Mouse (Mus musculus) hindbrain, embryonic 15.5 days (tissue): ENCODE data around the gene Mrpl4. TPM values are rescaled to one million over a fixed set of nuclear protein-coding genes. Genes with fewer than 3 reads are reported as not detected.
"Not testable (repeated sequence)": the region's sequence is repeated elsewhere in the genome, so short reads cannot be mapped to it uniquely, and the experiment has no call there.

Source experiments
- ATAC-seq: fragments of 200-750 bp; cut with Nextera tagmentation; 2 replicates; pipeline ENCODE4 v1.8.0; 2017; ENCODE audit warnings: low read depth, moderate number of reproducible peaks, moderate TSS enrichment; ENCODE audit not compliant: low FRiP score
- H3K27ac ChIP-seq: fragments of 300-500 bp; sonication (generic); replicated peaks from 2 replicates; pipeline ENCODE4 v1.5.1; 2015; ENCODE audit warnings: mild to moderate bottlenecking, inconsistent platforms
- H3K27me3 ChIP-seq: fragments of 300-500 bp; sonication (generic); 2 replicates; pipeline ENCODE4 v1.6.1; 2015; ENCODE audit warnings: control low read depth, inconsistent platforms
- H3K36me3 ChIP-seq: fragments of 300-500 bp; sonication (generic); 2 replicates; pipeline ENCODE4 v1.6.1; 2015; ENCODE audit warnings: control low read depth, inconsistent platforms
- H3K4me1 ChIP-seq: fragments of 300-500 bp; sonication (generic); replicated peaks from 2 replicates; pipeline ENCODE4 v1.6.1; 2015; ENCODE audit warnings: control low read depth, inconsistent platforms
- H3K4me2 ChIP-seq: fragments of 300-500 bp; sonication (generic); 2 replicates; pipeline ENCODE4 v1.6.1; 2015; ENCODE audit warnings: moderate library complexity, mild to moderate bottlenecking, inconsistent platforms
- H3K4me3 ChIP-seq: fragments of 300-500 bp; sonication (generic); 2 replicates; pipeline ENCODE4 v1.5.1; 2015; ENCODE audit warnings: mild to moderate bottlenecking, inconsistent platforms
- H3K9ac ChIP-seq: fragments of 300-500 bp; sonication (generic); 2 replicates; pipeline ENCODE4 v1.6.1; 2015; ENCODE audit warnings: inconsistent platforms
- H3K9me3 ChIP-seq: fragments of 300-500 bp; sonication (generic); 2 replicates; pipeline ENCODE4 v1.6.1; 2016; ENCODE audit warnings: control low read depth, inconsistent platforms
- WGBS: fragments of 180-500 bp; shearing (Covaris S2); methylation state at CpG from one replicate; pipeline ENCODE4 v1.1.7; 2015; 5-methylcytosine and 5-hydroxymethylcytosine counted together
- microRNA counts: library from miRNA; unstranded; fragments of <30 nt; microRNA quantifications from one replicate; lab custom pipeline; 2016
- microRNA-seq: library from miRNA; unstranded; fragments of <30 nt; microRNA quantifications from one replicate; pipeline ENCODE4, GENCODE M21; 2016
- polyA plus RNA-seq: library from polyadenylated mRNA; unstranded; fragments of >200 nt; fragmentation: Nextera tagmentation; extraction: Ambion mirVana; gene quantifications from 2 replicates; pipeline ENCODE4 v1.2.1, GENCODE M21; 2015

The Mrpl4 gene
- polyA plus RNA-seq, 1 experiment from 2014 or later: 114 TPM

DNA sequence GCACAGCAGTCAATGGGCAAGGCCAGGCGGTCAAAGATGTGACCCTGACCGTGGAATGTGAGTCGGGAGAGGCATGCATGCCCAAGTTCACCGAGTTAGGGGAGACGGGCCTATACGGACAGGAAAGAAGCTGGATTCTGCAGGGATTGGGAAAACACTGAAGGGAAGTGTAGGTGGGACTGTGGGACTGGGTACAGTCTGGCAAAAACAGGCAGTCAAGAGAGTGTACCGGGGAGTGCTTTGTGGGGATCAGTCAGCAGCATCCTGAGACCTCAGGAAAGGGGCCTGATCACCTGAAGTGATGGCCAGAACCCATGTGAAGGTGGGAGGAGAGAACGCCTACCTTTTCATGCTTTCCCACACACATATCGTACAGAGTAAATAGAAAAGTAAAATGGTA, 33.0 kb downstream of the Mrpl4 start:
- Histone ChIP-seq H3K4me3 (peak overlapping the region; percentile 52), H3K36me3 (no peaks in the 10 kb centered on the region), H3K27me3 (peaks cover 84% of the 10 kb centered on the region), H3K9me3 (no peaks in the 10 kb centered on the region), H3K4me1 (peaks cover 72% of the 10 kb centered on the region), H3K27ac (no peak overlapping the region), H3K4me2 (peak overlapping the region; percentile 87), H3K9ac (no peak overlapping the region)
- ATAC-seq: no peak
- 20% methylated on average over 9 of the region's 9 CpGs for WGBS

DNA sequence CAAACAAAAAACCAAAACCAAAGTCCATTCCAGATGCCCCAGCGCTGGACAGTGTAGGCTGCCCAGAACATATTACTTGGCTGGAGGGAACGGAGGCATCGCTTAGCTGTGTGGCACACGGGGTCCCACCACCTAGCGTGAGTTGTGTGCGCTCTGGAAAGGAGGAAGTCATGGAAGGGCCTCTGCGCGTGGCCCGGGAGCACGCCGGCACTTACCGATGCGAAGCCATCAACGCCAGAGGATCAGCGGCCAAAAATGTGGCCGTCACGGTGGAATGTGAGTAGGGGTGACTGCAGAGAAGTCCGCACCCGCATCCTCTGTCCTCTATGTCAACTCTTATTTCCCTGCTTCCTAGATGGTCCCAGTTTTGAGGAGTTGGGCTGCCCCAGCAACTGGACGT, 33.6 kb downstream of the Mrpl4 start:
- Histone ChIP-seq H3K36me3 (no peaks in the 10 kb centered on the region), H3K27me3 (peaks cover 87% of the 10 kb centered on the region), H3K9ac (no peak overlapping the region; the same call in 1 of the 2 replicates), H3K4me3 (peak overlapping the region; percentile 52), H3K9me3 (no peaks in the 10 kb centered on the region), H3K4me1 (peaks cover 66% of the 10 kb centered on the region), H3K27ac (no peak overlapping the region), H3K4me2 (peak overlapping the region; percentile 87)
- 9% methylated on average over 20 of the region's 20 CpGs for WGBS
- no peak for ATAC-seq

DNA sequence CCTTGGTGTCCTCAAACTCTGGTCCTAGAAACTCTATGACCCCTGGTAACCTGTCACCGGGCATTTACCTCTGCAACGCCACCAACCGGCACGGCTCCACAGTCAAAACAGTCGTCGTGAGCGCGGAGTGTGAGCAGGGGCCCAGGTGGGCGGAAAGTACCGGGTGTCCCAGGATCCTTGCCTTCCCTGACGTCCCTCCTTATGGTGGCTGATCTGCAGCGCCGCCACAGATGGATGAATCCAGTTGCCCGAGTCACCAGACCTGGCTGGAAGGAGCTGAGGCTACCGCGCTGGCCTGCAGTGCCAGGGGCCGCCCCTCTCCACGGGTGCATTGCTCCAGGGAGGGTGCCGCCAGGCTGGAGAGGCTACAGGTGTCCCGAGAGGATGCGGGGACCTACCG, 34.1 kb downstream of the Mrpl4 start:
- ATAC-seq: no peak
- Histone ChIP-seq H3K36me3 (no peaks in the 10 kb centered on the region), H3K4me3 (peak overlapping the region; percentile 52), H3K27me3 (peaks cover 87% of the 10 kb centered on the region), H3K9me3 (no peaks in the 10 kb centered on the region), H3K9ac (peak overlapping the region; percentile 65; the same call in 1 of the 2 replicates), H3K4me2 (peak overlapping the region; percentile 87), H3K4me1 (peaks cover 61% of the 10 kb centered on the region), H3K27ac (no peak overlapping the region)
- WGBS: 1% methylated on average over 22 of the region's 22 CpGs

DNA sequence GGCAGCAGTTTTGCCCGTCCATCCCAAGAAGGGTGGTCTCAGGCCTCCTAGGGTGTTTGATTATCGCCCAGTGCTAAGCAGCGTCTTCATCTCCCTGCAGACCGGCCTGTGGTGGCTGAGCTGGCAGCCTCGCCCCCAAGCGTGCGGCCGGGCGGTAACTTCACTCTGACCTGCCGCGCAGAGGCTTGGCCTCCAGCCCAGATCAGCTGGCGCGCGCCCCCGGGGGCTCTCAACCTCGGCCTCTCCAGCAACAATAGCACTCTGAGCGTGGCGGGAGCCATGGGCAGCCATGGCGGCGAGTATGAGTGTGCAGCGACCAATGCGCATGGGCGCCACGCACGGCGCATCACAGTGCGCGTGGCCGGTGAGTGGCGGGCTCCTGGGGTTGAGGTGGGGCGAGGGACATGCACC, 34.9 kb downstream of the Mrpl4 start:
- WGBS: 1% methylated on average over 31 of the region's 31 CpGs
- peak overlapping the region; percentile 65 for H3K9ac ChIP-seq

DNA sequence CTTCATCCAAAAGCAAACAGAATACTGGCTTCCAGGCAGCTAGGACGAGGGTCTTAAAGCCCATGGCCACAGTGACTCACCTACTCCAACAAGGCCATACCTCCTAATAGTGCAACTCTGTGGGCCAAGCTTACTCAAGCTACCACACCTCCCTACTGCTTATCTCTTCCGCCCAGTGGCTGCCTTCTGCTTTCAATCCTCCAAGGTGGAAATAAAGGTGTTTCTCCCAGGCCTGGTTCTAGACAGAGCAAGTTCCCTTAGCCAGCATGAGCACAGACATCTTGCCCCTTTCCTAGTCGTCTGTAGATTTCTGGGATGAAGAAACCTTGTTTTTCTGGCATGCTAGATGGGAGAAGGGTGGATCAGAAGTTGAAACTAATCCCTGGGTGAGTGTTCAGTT, 37.2 kb downstream of the Mrpl4 start:
- 73% methylated on average over 3 of the region's 3 CpGs for WGBS
- H3K27me3 ChIP-seq: peaks cover 60% of the 10 kb centered on the region

More for the DNA sequence above, 34.9 kb downstream of the Mrpl4 start:
- peaks cover 53% of the 10 kb centered on the region for H3K4me1 ChIP-seq
- ATAC-seq: peak; percentile 73
- peak overlapping the region; percentile 87 for H3K4me2 ChIP-seq
- H3K36me3 ChIP-seq: no peaks in the 10 kb centered on the region
- peak overlapping the region; percentile 52 for H3K4me3 ChIP-seq
- no peaks in the 10 kb centered on the region for H3K9me3 ChIP-seq
- H3K27ac ChIP-seq: no peak overlapping the region
- peaks cover 81% of the 10 kb centered on the region for H3K27me3 ChIP-seq

DNA sequence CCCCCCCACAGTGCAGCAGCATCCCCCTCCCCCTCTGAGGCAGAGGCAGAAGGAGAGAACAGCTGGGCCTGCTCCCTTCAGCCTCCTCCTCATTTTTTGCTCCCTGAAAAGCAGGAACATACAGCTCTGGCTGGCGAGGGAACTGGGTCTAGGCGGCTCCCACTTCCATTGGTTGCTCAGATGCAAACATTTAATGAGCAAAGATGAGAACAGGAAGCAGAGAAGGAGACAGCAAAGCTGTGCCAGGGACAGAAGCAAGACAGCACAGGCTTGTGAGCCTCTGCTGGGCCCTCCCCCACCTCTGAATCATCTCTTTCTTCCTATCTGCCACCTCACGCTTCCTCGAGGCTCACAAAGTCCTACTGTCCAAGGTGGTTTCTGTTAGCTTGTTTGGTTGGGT, 38.8 kb downstream of the Mrpl4 start:
- WGBS: 56% methylated on average over 4 of the region's 4 CpGs
- no peak for ATAC-seq

More for the DNA sequence above, 37.2 kb downstream of the Mrpl4 start:
- no peaks in the 10 kb centered on the region for H3K9me3 ChIP-seq
- ATAC-seq: no peak
- no peak overlapping the region for H3K4me2 ChIP-seq
- H3K9ac ChIP-seq: no peak overlapping the region
- H3K27ac ChIP-seq: no peak overlapping the region
- H3K4me1 ChIP-seq: peaks cover 37% of the 10 kb centered on the region
- no peak overlapping the region for H3K4me3 ChIP-seq
- no peaks in the 10 kb centered on the region for H3K36me3 ChIP-seq

DNA sequence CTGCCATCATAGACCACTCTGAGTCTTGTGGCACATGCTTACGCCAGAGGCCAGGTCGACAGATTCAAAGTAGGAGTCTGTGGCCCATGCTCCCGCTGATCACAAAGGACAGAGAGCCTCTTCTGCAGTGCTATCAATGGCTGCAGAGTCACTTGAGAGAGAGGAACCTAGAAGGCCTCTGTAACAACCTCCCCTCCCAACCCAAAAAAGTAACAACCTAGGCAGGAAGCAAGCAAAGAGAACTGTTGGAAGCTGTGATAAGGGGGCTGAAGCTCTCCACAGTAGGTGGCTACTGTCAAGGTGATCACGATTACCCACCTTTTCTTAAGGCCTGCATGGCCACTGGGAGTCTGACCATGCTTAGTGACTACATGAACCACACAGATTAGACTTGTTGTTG, 41.0 kb downstream of the Mrpl4 start:
- H3K9ac ChIP-seq: no peak overlapping the region
- no peak for ATAC-seq
- no peaks in the 10 kb centered on the region for H3K9me3 ChIP-seq
- H3K27ac ChIP-seq: no peak overlapping the region
- no peak overlapping the region for H3K4me3 ChIP-seq
- no peaks in the 10 kb centered on the region for H3K36me3 ChIP-seq
- H3K4me2 ChIP-seq: no peak overlapping the region
- H3K4me1 ChIP-seq: 0 out of 2 replicates have a peak, but pooled peaks cover under 1% of the 10 kb centered on the region
- H3K27me3 ChIP-seq: peaks cover 24% of the 10 kb centered on the region
- WGBS: 81% methylated on average over 4 of the region's 4 CpGs

More for the DNA sequence above, 38.8 kb downstream of the Mrpl4 start:
- Histone ChIP-seq H3K9me3 (no peaks in the 10 kb centered on the region), H3K9ac (no peak overlapping the region), H3K4me1 (peaks cover 23% of the 10 kb centered on the region), H3K36me3 (no peaks in the 10 kb centered on the region), H3K27me3 (peaks cover 45% of the 10 kb centered on the region), H3K4me2 (no peak overlapping the region), H3K27ac (no peak overlapping the region), H3K4me3 (no peak overlapping the region)

DNA sequence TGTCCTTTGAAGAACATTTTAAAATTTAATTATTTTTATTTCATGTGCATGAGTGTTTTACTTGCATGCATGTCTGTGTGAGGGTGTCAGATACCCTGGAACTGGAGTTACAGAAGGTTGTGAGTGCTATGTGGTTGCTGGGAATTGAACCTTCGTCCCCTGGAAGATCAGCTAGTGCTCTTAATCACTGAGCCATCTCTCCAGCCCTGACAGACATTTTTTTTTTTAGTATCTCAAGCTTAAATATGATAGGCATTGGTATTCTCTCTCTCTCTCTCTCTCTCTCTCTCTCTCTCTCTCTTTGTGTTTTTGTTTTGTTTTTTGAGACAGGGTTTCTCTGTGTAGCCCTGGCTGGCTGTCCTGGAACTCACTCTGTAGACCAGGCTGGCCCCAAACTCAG, 42.2 kb downstream of the Mrpl4 start:
- WGBS: 74% methylated on average over 1 of the region's 1 CpGs

DNA sequence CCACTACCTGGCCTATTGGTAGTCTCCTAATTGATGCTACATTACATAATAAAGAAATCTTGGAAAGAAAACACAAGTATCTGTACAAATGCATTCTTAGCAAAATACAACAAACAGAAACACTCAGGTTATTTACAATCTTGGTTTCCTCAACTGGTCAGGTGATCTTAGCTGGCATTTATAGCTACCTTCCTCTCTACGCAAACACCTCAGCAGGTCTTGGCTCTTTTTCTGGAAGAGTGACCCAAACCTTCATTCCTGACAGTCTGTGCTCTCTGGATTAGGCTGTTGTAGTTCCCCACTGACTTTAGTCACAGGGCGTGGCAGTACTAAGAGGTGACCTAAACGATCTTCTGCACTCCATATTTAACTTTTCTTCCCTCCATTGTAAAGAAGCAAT, 42.7 kb downstream of the Mrpl4 start:
- H3K4me2 ChIP-seq: no peak overlapping the region

More for the DNA sequence above, 42.2 kb downstream of the Mrpl4 start:
- not testable (repeated sequence) for ATAC-seq, H3K27ac ChIP-seq, H3K9me3 ChIP-seq, H3K4me2 ChIP-seq, H3K36me3 ChIP-seq, H3K4me1 ChIP-seq, H3K9ac ChIP-seq, H3K4me3 ChIP-seq
- peaks cover 12% of the 10 kb centered on the region for H3K27me3 ChIP-seq

DNA sequence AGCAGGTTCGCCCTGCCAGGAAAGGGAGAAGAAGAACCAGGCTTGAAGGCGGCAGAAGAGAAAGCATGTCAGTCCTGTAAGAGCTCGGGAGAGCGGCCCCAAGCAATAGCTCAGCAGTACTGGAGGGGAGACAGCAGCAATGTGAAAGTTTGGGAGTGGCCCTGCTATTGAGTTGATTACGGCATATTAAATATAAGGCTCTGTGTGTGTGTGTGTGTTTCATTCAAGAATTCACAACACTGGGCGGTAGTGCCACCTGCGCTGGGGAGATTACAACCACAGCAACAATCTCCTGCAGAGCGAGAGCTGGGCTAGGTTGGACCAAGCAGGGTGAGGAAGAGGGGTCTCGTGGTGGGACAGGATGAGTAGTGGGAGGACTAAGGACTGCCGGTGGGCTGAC, 49.0 kb downstream of the Mrpl4 start:
- Histone ChIP-seq H3K27ac (no peak overlapping the region), H3K9ac (no peak overlapping the region), H3K4me1 (no peaks in the 10 kb centered on the region), H3K4me3 (no peak overlapping the region), H3K36me3 (no peaks in the 10 kb centered on the region), H3K9me3 (no peaks in the 10 kb centered on the region), H3K27me3 (no peaks in the 10 kb centered on the region), H3K4me2 (no peak overlapping the region)
- WGBS: 68% methylated on average over 10 of the region's 10 CpGs
- ATAC-seq: no peak

More for the DNA sequence above, 42.7 kb downstream of the Mrpl4 start:
- Histone ChIP-seq H3K27ac (no peak overlapping the region), H3K9ac (no peak overlapping the region), H3K9me3 (no peaks in the 10 kb centered on the region), H3K4me3 (no peak overlapping the region), H3K27me3 (peaks cover 7% of the 10 kb centered on the region; the same call in 1 of the 2 replicates), H3K36me3 (no peaks in the 10 kb centered on the region), H3K4me1 (no peaks in the 10 kb centered on the region)
- ATAC-seq: no peak
- WGBS: 89% methylated on average over 3 of the region's 3 CpGs

MicroRNAs encoded within 50 kb of the gene (microRNA counts, 519-probe panel; counts per million panel counts)
- 3,098 counts per million, percentile 61 among the panel's probes with 10 or more counts for microRNA mmu-miR-1900 (lab: Ali Mortazavi, UCI)

Small RNA genes within 50 kb of the gene (microRNA-seq; reads per million reads assigned to microRNA genes)
- not detected for gene Mir1900

Other genes starting within 250 kb of the Mrpl4 start
- gene Col5a3, start 187.7 kb upstream of the Mrpl4 start, polyA plus RNA-seq: 1.1 and 1.2 TPM in 2 replicates
- gene Rdh8, start 184.2 kb upstream of the Mrpl4 start, polyA plus RNA-seq: not detected in 2 replicates
- 12.9 and 13.2 TPM in 2 replicates for gene A230050P20Rik, start 134.1 kb upstream of the Mrpl4 start, polyA plus RNA-seq
- gene Angptl6, start 123.0 kb upstream of the Mrpl4 start, polyA plus RNA-seq: 14.7 and 15.1 TPM in 2 replicates
- 46.3 and 47.5 TPM in 2 replicates for gene Ppan, start 114.6 kb upstream of the Mrpl4 start, polyA plus RNA-seq
- gene Eif3g, start 104.1 kb upstream of the Mrpl4 start, polyA plus RNA-seq: 249 and 256 TPM in 2 replicates
- 60.5 and 63.9 TPM in 2 replicates for gene Dnmt1, start 42.9 kb upstream of the Mrpl4 start, polyA plus RNA-seq
- 8.5 and 10.8 TPM in 2 replicates for gene S1pr2, start 26.0 kb upstream of the Mrpl4 start, polyA plus RNA-seq
- gene Icam1, start 13.2 kb downstream of the Mrpl4 start, polyA plus RNA-seq: 3.4 and 3.9 TPM in 2 replicates
- gene Icam4, start 26.6 kb downstream of the Mrpl4 start, polyA plus RNA-seq: not detected in 2 replicates
- 1.7 and 2.6 TPM in 2 replicates for gene Icam5, start 29.3 kb downstream of the Mrpl4 start, polyA plus RNA-seq
- 0.58 and 3.0 TPM in 2 replicates for gene Zglp1, start 64.4 kb downstream of the Mrpl4 start, polyA plus RNA-seq
- gene Gm49373, start 70.4 kb downstream of the Mrpl4 start, polyA plus RNA-seq: 1.7 and 2.8 TPM in 2 replicates
- gene Fdx1l, start 70.9 kb downstream of the Mrpl4 start, polyA plus RNA-seq: 71.0 and 74.1 TPM in 2 replicates
- 1.3 and 3.1 TPM in 2 replicates for gene Gm38431, start 89.3 kb downstream of the Mrpl4 start, polyA plus RNA-seq
- 31.7 and 37.8 TPM in 2 replicates for gene Raver1, start 89.3 kb downstream of the Mrpl4 start, polyA plus RNA-seq
- 11.3 and 11.7 TPM in 2 replicates for gene Tyk2, start 128.5 kb downstream of the Mrpl4 start, polyA plus RNA-seq
- 211 TPM in 2 replicates for gene Cdc37, start 147.2 kb downstream of the Mrpl4 start, polyA plus RNA-seq
- 36.5 and 41.0 TPM in 2 replicates for gene Pde4a, start 163.0 kb downstream of the Mrpl4 start, polyA plus RNA-seq
- 66.7 and 68.2 TPM in 2 replicates for gene Keap1, start 236.6 kb downstream of the Mrpl4 start, polyA plus RNA-seq
- gene S1pr5, start 245.7 kb downstream of the Mrpl4 start, polyA plus RNA-seq: 4.1 and 4.6 TPM in 2 replicates